Mouse (Mus musculus) intestine, embryonic 16.5 days (tissue): ENCODE measurements around the gene Rhoj. TPM values are rescaled to one million over a fixed set of nuclear protein-coding genes. Genes with fewer than 3 reads are reported as not detected.
"Not testable (repeated sequence)": the region's sequence is repeated elsewhere in the genome, so short reads cannot be mapped to it uniquely, and the experiment has no call there.

Experiments
- ATAC-seq: fragments of 200-750 bp; cut with Nextera tagmentation; 2 replicates; pipeline ENCODE4 v1.8.0; 2017; ENCODE audit warnings: moderate TSS enrichment, moderate library complexity
- H3K27ac ChIP-seq: fragments of 300-500 bp; sonication (generic); 2 replicates; pipeline ENCODE4 v1.5.1; 2014; ENCODE audit warnings: mild to moderate bottlenecking, low read length
- H3K27me3 ChIP-seq: fragments of 300-500 bp; sonication (generic); replicated peaks from 2 replicates; pipeline ENCODE4 v1.6.1; 2014; ENCODE audit warnings: low read length, control low read depth, mixed read lengths; ENCODE audit not compliant: control insufficient read depth, insufficient read depth
- H3K36me3 ChIP-seq: fragments of 300-500 bp; sonication (generic); 2 replicates; pipeline ENCODE4 v1.6.1; 2014; ENCODE audit warnings: low read length, control low read depth; ENCODE audit not compliant: control insufficient read depth, insufficient read depth
- H3K4me1 ChIP-seq: fragments of 300-500 bp; sonication (generic); 2 replicates; pipeline ENCODE4 v1.6.1; 2014; ENCODE audit warnings: low read length, control low read depth, mixed read lengths; ENCODE audit not compliant: control insufficient read depth, insufficient read depth
- H3K4me2 ChIP-seq: fragments of 300-500 bp; sonication (generic); 2 replicates; pipeline ENCODE4 v1.6.1; 2014; ENCODE audit warnings: low read depth, low read length, control low read depth
- H3K4me3 ChIP-seq: fragments of 300-500 bp; sonication (generic); 2 replicates; pipeline ENCODE4 v1.5.1; 2014; ENCODE audit warnings: mild to moderate bottlenecking, low read length
- H3K9ac ChIP-seq: fragments of 300-500 bp; sonication (generic); 2 replicates; pipeline ENCODE4 v1.6.1; 2014; ENCODE audit warnings: low read depth, low read length
- H3K9me3 ChIP-seq: fragments of 300-500 bp; sonication (generic); 2 replicates; pipeline ENCODE4 v1.6.1; 2016; ENCODE audit warnings: low read length, control low read depth; ENCODE audit not compliant: control insufficient read depth
- WGBS: fragments of 180-500 bp; shearing (Covaris S2); extraction: QIAGEN DNeasy Blood & Tissue Kit; methylation state at CpG from one replicate; pipeline ENCODE4 v1.1.7; 2014; 5-methylcytosine and 5-hydroxymethylcytosine counted together
- polyA plus RNA-seq: library from polyadenylated mRNA; unstranded; fragments of >200 nt; fragmentation: Nextera tagmentation; extraction: Ambion mirVana; gene quantifications from 2 replicates; pipeline ENCODE4 v1.2.1, GENCODE M21; 2015

The Rhoj gene
- polyA plus RNA-seq, 1 experiment from 2014 or later = 37.6 TPM

GRCm38 (mm10) chr12:75429685-75430396 is 121.7 kb downstream of the Rhoj start:
- Histone ChIP-seq H3K4me3 (no peak overlapping the region), H3K27ac (no peak overlapping the region), H3K9ac (no peak overlapping the region), H3K4me2 (no peak overlapping the region), H3K36me3 (no peaks in the 10 kb centered on the region), H3K4me1 (no peaks in the 10 kb centered on the region), H3K27me3 (no peaks in the 10 kb centered on the region), H3K9me3 (no peaks in the 10 kb centered on the region)
- ATAC-seq = no peak
- WGBS = 79% methylated on average over 1 of the region's 1 CpGs

DNA sequence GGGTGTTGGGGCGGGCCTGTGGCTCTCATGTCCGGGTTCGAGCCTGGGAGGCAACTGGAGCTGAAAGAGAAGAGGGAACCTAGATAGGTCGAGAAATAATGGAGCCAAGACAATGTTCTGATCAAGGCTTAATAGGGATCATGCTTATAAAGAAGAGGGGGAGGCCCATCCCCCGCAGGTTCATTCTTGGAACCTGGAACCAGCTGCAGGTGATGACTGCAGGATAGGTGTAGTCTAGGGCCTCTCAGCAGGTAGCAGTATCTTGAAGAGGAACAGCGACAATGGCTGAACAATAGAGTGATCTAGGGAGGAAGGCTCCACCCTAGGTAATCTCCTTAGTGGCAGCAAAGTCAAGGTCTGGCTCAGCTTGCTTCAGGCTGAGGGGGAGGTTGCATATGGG is 124.3 kb downstream of the Rhoj start:
- not testable (repeated sequence) for H3K9me3 ChIP-seq, H3K4me3 ChIP-seq, H3K36me3 ChIP-seq, ATAC-seq, H3K27ac ChIP-seq, H3K27me3 ChIP-seq, H3K9ac ChIP-seq, H3K4me2 ChIP-seq, H3K4me1 ChIP-seq
- 84% methylated on average over 6 of the region's 6 CpGs for WGBS

GRCm38 (mm10) chr12:75446245-75446644 is 138.1 kb downstream of the Rhoj start:
- no peak for ATAC-seq
- no peaks in the 10 kb centered on the region for H3K4me1 ChIP-seq
- no peak overlapping the region for H3K9ac ChIP-seq
- H3K27ac ChIP-seq = no peak overlapping the region
- no peaks in the 10 kb centered on the region for H3K36me3 ChIP-seq
- no peaks in the 10 kb centered on the region for H3K27me3 ChIP-seq
- H3K4me2 ChIP-seq = no peak overlapping the region
- H3K9me3 ChIP-seq = no peaks in the 10 kb centered on the region
- WGBS = 85% methylated on average over 7 of the region's 7 CpGs
- H3K4me3 ChIP-seq = no peak overlapping the region

GRCm38 (mm10) chr12:75448921-75449320 is 140.8 kb downstream of the Rhoj start:
- Histone ChIP-seq H3K4me2 (no peak overlapping the region), H3K27me3 (no peaks in the 10 kb centered on the region), H3K9ac (no peak overlapping the region), H3K36me3 (no peaks in the 10 kb centered on the region; the same call in 1 of the 2 replicates), H3K4me3 (no peak overlapping the region), H3K4me1 (no peaks in the 10 kb centered on the region), H3K9me3 (no peaks in the 10 kb centered on the region), H3K27ac (no peak overlapping the region)
- 61% methylated on average over 5 of the region's 5 CpGs for WGBS
- ATAC-seq = no peak

DNA sequence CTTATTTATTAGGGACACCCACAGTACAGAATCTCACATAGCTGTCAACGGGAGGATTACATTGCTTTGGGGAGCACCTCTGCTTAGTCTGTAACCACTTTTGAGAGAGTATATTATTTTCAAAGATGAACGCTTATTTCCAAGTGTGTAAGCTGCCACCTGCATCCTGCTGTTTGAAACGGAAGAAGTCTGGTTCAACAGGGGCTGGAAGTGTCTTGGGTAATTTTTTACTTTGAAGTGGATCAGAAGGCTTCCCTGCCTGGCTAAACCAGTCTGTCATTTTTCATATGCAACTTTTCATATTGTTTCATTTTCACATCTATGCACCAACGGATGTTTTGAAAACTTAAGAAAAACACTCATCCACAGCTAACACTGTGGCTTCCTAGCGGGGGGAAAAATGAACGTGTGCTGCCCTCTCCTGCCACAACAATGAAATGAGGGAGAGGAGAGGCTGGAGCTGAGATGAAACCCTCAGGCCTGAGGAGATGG is 141.4 kb downstream of the Rhoj start:
- WGBS = 57% methylated on average over 6 of the region's 6 CpGs
- H3K9me3 ChIP-seq = no peaks in the 10 kb centered on the region
- H3K4me1 ChIP-seq = no peaks in the 10 kb centered on the region
- no peak overlapping the region for H3K27ac ChIP-seq
- no peak for ATAC-seq
- no peak overlapping the region for H3K4me3 ChIP-seq
- no peaks in the 10 kb centered on the region; the same call in 1 of the 2 replicates for H3K36me3 ChIP-seq
- H3K9ac ChIP-seq = no peak overlapping the region
- H3K4me2 ChIP-seq = no peak overlapping the region
- no peaks in the 10 kb centered on the region for H3K27me3 ChIP-seq

DNA sequence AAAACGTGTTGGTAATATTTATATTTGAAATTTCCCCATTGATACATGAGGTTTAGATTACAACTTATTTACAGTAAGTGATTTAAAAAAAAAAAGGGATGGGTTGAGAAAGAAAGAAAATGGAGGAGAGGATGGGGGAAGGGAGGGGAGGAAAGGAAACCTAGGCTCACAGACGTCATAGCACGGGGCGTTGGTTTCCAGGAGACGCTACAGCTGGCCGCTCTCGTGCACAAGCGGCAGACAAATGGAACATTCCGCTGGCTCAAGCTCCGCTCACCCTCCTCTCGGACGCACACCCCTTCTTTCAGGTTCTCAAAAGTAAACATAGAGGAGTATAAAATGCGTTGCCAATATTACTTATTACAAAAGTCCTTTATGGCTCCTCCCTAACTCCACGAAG is 141.9 kb downstream of the Rhoj start:
- no peaks in the 10 kb centered on the region for H3K9me3 ChIP-seq
- no peak overlapping the region for H3K9ac ChIP-seq
- no peak overlapping the region for H3K4me2 ChIP-seq
- H3K27ac ChIP-seq = no peak overlapping the region
- no peaks in the 10 kb centered on the region for H3K27me3 ChIP-seq
- peak; percentile 50; the same call in 1 of the 2 replicates for ATAC-seq
- no peaks in the 10 kb centered on the region; the same call in 1 of the 2 replicates for H3K36me3 ChIP-seq
- H3K4me1 ChIP-seq = no peaks in the 10 kb centered on the region
- no peak overlapping the region for H3K4me3 ChIP-seq
- WGBS = 47% methylated on average over 14 of the region's 14 CpGs

DNA sequence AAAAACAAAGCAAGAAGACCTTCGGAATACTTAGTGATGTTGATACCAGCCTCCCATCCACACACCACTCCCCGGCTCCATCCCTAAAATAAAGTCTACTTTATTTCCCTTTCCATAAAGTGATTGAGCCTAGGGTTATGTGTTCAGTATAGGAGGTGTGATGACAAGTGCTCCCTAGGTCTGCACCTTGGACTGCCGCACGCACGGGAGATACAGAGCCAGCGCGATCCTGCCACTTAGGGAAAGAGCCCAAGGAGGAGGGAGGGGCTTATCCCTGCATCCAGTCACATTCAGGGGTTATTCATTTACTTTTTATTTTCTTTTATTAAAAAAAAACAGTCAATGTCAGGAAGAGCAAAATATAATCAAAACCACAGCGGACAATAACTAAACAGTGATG is 142.5 kb downstream of the Rhoj start:
- H3K27me3 ChIP-seq = no peaks in the 10 kb centered on the region
- H3K9ac ChIP-seq = no peak overlapping the region
- 91% methylated on average over 8 of the region's 8 CpGs for WGBS
- H3K4me1 ChIP-seq = no peaks in the 10 kb centered on the region
- H3K4me2 ChIP-seq = no peak overlapping the region
- no peak overlapping the region for H3K4me3 ChIP-seq
- ATAC-seq = 0 out of 2 replicates have a peak, but pooled peaks have one; percentile 28
- H3K36me3 ChIP-seq = no peaks in the 10 kb centered on the region; the same call in 1 of the 2 replicates
- H3K27ac ChIP-seq = no peak overlapping the region
- H3K9me3 ChIP-seq = no peaks in the 10 kb centered on the region

Other genes starting within 250 kb of the Rhoj start
- gene Kcnh5, start 131.0 kb upstream of the Rhoj start, polyA plus RNA-seq = 0.02 TPM in 1 of 2 replicates, not detected in the other
- gene Gphb5, start 108.5 kb downstream of the Rhoj start, polyA plus RNA-seq = not detected in 2 replicates